Mouse (Mus musculus) lung, postnatal 0 days (tissue): ENCODE data around the gene Thsd7b.

Source experiments
- CTCF ChIP-seq: IDR thresholded peaks from 2 replicates; pipeline ENCODE4 v1.5.1; 2016; ENCODE audit warnings: antibody characterized with exemption, mild to moderate bottlenecking
- EP300 ChIP-seq: IDR thresholded peaks from 2 replicates; pipeline ENCODE4 v1.6.1; 2016; ENCODE audit warnings: antibody characterized with exemption, mild to moderate bottlenecking, control low read depth

DNA sequence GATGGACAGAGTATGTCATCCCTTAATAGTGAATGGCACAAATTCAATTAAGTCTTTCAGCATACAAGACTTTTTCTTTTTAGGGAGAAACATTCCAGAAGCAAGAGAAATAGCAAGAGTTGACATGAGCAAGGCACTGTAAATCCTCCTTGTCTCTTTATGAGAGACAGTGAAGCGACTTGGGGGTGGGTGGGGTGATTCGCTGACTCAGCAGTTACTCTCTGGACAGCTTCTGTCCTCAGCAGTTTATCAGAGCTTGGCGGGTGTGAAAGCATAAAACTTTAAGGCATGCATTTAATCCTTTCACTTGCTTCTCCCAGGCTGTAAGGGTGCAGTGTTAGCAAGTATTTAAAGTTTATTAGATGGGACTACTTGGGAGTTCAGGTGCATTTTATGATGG is 812.1 kb downstream of the Thsd7b start:
- TF ChIP-seq CTCF: no peak
- TF ChIP-seq EP300: no peak
